Mouse (Mus musculus) intestine, embryonic 14.5 days (tissue): ENCODE results near the gene Zfp952. TPM values are rescaled to one million over a fixed set of nuclear protein-coding genes. Genes with fewer than 3 reads are reported as not detected.
"Not testable (repeated sequence)": the region's sequence is repeated elsewhere in the genome, so short reads cannot be mapped to it uniquely, and the experiment has no call there.

Source experiments
- ATAC-seq: fragments of 200-750 bp; cut with Nextera tagmentation; replicated peaks from 2 replicates; pipeline ENCODE4 v1.8.0; 2017; ENCODE audit warnings: low read depth, moderate number of reproducible peaks, moderate TSS enrichment, moderate library complexity; ENCODE audit not compliant: low FRiP score, low TSS enrichment
- DNase-seq: peaks from one replicate; pipeline ENCODE4 v3.0.0-alpha.2; 2018; ENCODE audit warnings: low spot score
- H3K27ac ChIP-seq: fragments of 300-500 bp; sonication (generic); 2 replicates; pipeline ENCODE4 v1.5.1; 2014; ENCODE audit warnings: low read depth, mild to moderate bottlenecking, control low read depth
- H3K27me3 ChIP-seq: fragments of 300-500 bp; sonication (generic); replicated peaks from 2 replicates; pipeline ENCODE4 v1.6.1; 2014; ENCODE audit warnings: low read length, control low read depth; ENCODE audit not compliant: control insufficient read depth, insufficient read depth
- H3K36me3 ChIP-seq: fragments of 300-500 bp; sonication (generic); 2 replicates; pipeline ENCODE4 v1.6.1; 2014; ENCODE audit warnings: low read length, control low read depth; ENCODE audit not compliant: control insufficient read depth, insufficient read depth
- H3K4me1 ChIP-seq: fragments of 300-500 bp; sonication (generic); replicated peaks from 2 replicates; pipeline ENCODE4 v1.6.1; 2014; ENCODE audit warnings: low read length, control low read depth, mixed read lengths; ENCODE audit not compliant: control insufficient read depth, insufficient read depth
- H3K4me2 ChIP-seq: fragments of 300-500 bp; sonication (generic); 2 replicates; pipeline ENCODE4 v1.6.1; 2014; ENCODE audit warnings: low read length
- H3K4me3 ChIP-seq: fragments of 300-500 bp; sonication (generic); 2 replicates; pipeline ENCODE4 v1.5.1; 2014; ENCODE audit warnings: low read depth, low read length, control low read depth, mixed read lengths
- H3K9ac ChIP-seq: fragments of 300-500 bp; sonication (generic); 2 replicates; pipeline ENCODE4 v1.6.1; 2014; ENCODE audit warnings: mild to moderate bottlenecking, low read length
- H3K9me3 ChIP-seq: fragments of 300-500 bp; sonication (generic); 2 replicates; pipeline ENCODE4 v1.6.1; 2016; ENCODE audit warnings: low read length, control low read depth; ENCODE audit not compliant: control insufficient read depth
- WGBS: fragments of 180-500 bp; shearing (Covaris S2); extraction: QIAGEN DNeasy Blood & Tissue Kit; methylation state at CpG from one replicate; pipeline ENCODE4 v1.1.7; 2014; 5-methylcytosine and 5-hydroxymethylcytosine counted together
- polyA plus RNA-seq: library from polyadenylated mRNA; unstranded; fragments of >200 nt; fragmentation: Nextera tagmentation; extraction: Ambion mirVana; gene quantifications from 2 replicates; pipeline ENCODE4 v1.2.1, GENCODE M21; 2014

Zfp952 gene
- polyA plus RNA-seq, 1 experiment from 2014 or later: 8.5 TPM

- Histone ChIP-seq H3K27ac (peak overlapping the region; percentile 88), H3K36me3 (no peaks in the 10 kb centered on the region), H3K27me3 (no peaks in the 10 kb centered on the region), H3K9ac (peak overlapping the region; percentile 68), H3K4me3 (peak overlapping the region; percentile 77), H3K4me1 (peaks cover 10% of the 10 kb centered on the region), H3K9me3 (no peaks in the 10 kb centered on the region), H3K4me2 (peak overlapping the region; percentile 94)
- ATAC-seq (peak; percentile 44; the same call in 1 of the 2 replicates), DNase-seq (no peak)
- WGBS: under 1% methylated on average over 14 of the region's 14 CpGs
These were observed 27.7 kb upstream of the Zfp952 start for GRCm38 (mm10) chr17:32965253-32965622.

- H3K4me1 ChIP-seq: peaks cover 10% of the 10 kb centered on the region
- H3K9me3 ChIP-seq: no peaks in the 10 kb centered on the region
- peak; percentile 98 for ATAC-seq
- H3K4me2 ChIP-seq: peak within 1 kb of the TSS; percentile 94
- H3K27ac ChIP-seq: peak within 1 kb of the TSS; percentile 88
- H3K36me3 ChIP-seq: no peaks in the 10 kb centered on the region
- H3K4me3 ChIP-seq: peak within 1 kb of the TSS; percentile 77
- peak; percentile 96 for DNase-seq
- no peaks in the 10 kb centered on the region for H3K27me3 ChIP-seq
- peak within 1 kb of the TSS; percentile 68 for H3K9ac ChIP-seq
- WGBS: under 1% methylated on average over 33 of the region's 33 CpGs
These were observed 27.2 kb upstream of the Zfp952 start, which contains the start of gene Zfp472 for GRCm38 (mm10) chr17:32965623-32966290. Gene Zfp472 (plus strand): TSS chr17:32965814.

GRCm38 (mm10) chr17:32981361-32981760, 11.6 kb upstream of the Zfp952 start:
- Histone ChIP-seq H3K9me3 (no peaks in the 10 kb centered on the region), H3K27ac (no peak overlapping the region), H3K4me1 (no peaks in the 10 kb centered on the region), H3K36me3 (peaks cover 38% of the 10 kb centered on the region), H3K9ac (no peak overlapping the region), H3K4me2 (no peak overlapping the region), H3K27me3 (no peaks in the 10 kb centered on the region), H3K4me3 (no peak overlapping the region)
- DNase-seq (no peak), ATAC-seq (no peak)
- 71% methylated on average over 4 of the region's 4 CpGs for whole genome bisulfite sequencing

GRCm38 (mm10) chr17:32986301-32986700, 6.6 kb upstream of the Zfp952 start:
- Histone ChIP-seq H3K27ac (no peak overlapping the region), H3K4me2 (no peak overlapping the region), H3K27me3 (no peaks in the 10 kb centered on the region), H3K36me3 (no peaks in the 10 kb centered on the region), H3K4me1 (no peaks in the 10 kb centered on the region), H3K4me3 (no peak overlapping the region), H3K9ac (no peak overlapping the region), H3K9me3 (no peaks in the 10 kb centered on the region)
- ATAC-seq (no peak), DNase-seq (no peak)
- WGBS: 78% methylated on average over 4 of the region's 4 CpGs

- peak overlapping the region; percentile 55; the same call in 1 of the 2 replicates for H3K27ac ChIP-seq
- DNase-seq (no peak), ATAC-seq (no peak)
- peak overlapping the region; percentile 75 for H3K4me3 ChIP-seq
- H3K36me3 ChIP-seq: peaks cover 12% of the 10 kb centered on the region
- peaks cover 12% of the 10 kb centered on the region; the same call in 1 of the 2 replicates for H3K4me1 ChIP-seq
- H3K4me2 ChIP-seq: peak overlapping the region; percentile 77
- H3K27me3 ChIP-seq: no peaks in the 10 kb centered on the region
- no peak overlapping the region for H3K9ac ChIP-seq
- 71% methylated on average over 12 of the region's 12 CpGs for WGBS
- no peaks in the 10 kb centered on the region for H3K9me3 ChIP-seq
These were observed 797 bp upstream of the Zfp952 start for GRCm38 (mm10) chr17:32991965-32992698.

GRCm38 (mm10) chr17:32998492-32998891, 5.6 kb downstream of the Zfp952 start:
- no peaks in the 10 kb centered on the region for H3K27me3 ChIP-seq
- WGBS: 86% methylated on average over 2 of the region's 2 CpGs
- ATAC-seq: no peak
- H3K36me3 ChIP-seq: peaks cover 39% of the 10 kb centered on the region
- H3K9me3 ChIP-seq: peaks cover 5% of the 10 kb centered on the region; the same call in 1 of the 2 replicates
- no peak for DNase-seq
- H3K9ac ChIP-seq: no peak overlapping the region
- H3K4me3 ChIP-seq: no peak overlapping the region
- H3K4me1 ChIP-seq: peaks cover 6% of the 10 kb centered on the region; the same call in 1 of the 2 replicates
- H3K27ac ChIP-seq: no peak overlapping the region
- H3K4me2 ChIP-seq: no peak overlapping the region

- DNase-seq (no peak), ATAC-seq (no peak)
- Histone ChIP-seq H3K27ac (no peak overlapping the region), H3K4me2 (no peak overlapping the region), H3K4me1 (no peaks in the 10 kb centered on the region), H3K36me3 (peaks cover 21% of the 10 kb centered on the region), H3K4me3 (no peak overlapping the region), H3K9ac (no peak overlapping the region), H3K9me3 (peaks cover 5% of the 10 kb centered on the region; the same call in 1 of the 2 replicates), H3K27me3 (no peaks in the 10 kb centered on the region)
- 50% methylated on average over 9 of the region's 9 CpGs for WGBS
These were observed 15.4 kb downstream of the Zfp952 start for GRCm38 (mm10) chr17:33008337-33008736.

- H3K4me2 ChIP-seq, DNase-seq, H3K27ac ChIP-seq, H3K9ac ChIP-seq, H3K4me1 ChIP-seq, H3K27me3 ChIP-seq, H3K4me3 ChIP-seq, ATAC-seq: not testable (repeated sequence)
- peaks cover 58% of the 10 kb centered on the region for H3K9me3 ChIP-seq
- peaks cover 50% of the 10 kb centered on the region for H3K36me3 ChIP-seq
These were observed 27.5 kb downstream of the Zfp952 start for GRCm38 (mm10) chr17:33020434-33020833.
